In the genomic region with DNA sequence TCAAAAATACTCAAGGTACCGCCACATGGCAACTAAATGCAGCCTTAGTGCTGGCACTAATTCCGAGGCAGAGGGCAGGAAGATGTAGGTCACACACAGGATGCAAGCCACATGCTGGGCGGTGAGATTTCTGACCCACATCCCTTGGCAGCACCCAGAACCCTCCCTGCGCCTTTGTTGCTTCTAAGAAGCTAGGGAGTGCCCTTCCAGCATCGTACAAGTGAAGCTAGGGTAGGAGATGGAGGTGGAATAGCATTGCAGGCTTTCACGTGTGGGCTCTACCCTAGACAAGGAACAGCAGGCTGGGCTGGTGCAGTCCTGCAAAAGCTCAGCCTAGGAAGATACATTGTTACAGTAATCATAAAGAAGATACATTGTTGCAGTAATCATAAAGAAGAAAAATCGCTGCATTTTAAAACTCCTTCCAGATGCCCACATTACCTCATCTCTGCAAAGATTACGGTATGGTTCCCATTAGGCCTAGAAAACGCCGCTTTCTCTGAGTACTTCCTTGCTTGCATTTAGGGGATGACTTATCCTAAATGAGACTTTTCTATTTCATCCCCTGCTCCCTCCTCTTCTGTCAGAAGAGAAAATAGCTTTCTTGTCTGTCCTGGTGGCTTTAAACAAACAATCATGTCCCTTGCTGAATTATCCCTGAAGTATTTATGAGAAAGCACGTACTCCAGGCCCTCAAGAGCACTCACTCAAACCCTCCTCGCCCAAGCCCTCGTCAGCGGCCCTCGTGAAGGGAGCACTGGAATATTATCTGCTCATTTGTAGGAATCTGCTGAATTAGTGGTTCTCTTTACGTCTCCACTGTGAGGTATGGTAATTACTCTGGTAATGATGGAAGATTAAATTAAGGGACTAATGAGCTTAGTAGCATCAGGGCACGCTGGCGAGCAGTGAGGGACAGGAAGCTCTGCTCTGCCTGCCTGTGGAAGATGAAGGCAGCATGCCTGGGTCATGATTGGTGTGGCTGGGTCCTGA, we compare ENCODE assay signal across 10 mouse cellular contexts.
DNase-seq lines count a peak whose midpoint lies in the region; ATAC-seq lines count a peak whose summit lies in the region.
"Had no signal": no experiment of that assay in that cellular context is flagged by ENCODE, and none has a peak within 500 bp of the region (broad histone marks: within the 10 kb centered on the region; RNA-seq: fewer than 3 reads in every experiment).

No protein-coding gene starts in this region.

- peak; percentile 69 for ATAC-seq in midbrain, embryonic 13.5 days
- no peak for ATAC-seq in midbrain, embryonic 11.5 days (ENCODE audit: low FRiP score)
- ATAC-seq in limb, embryonic 11.5 days (ENCODE audit: insufficient number of reproducible peaks, low FRiP score, low TSS enrichment, low read depth), result no peak
- ATAC-seq: liver, postnatal 0 days had no signal

- H3K4me1 ChIP-seq in midbrain, embryonic 13.5 days (replicated peaks), result peaks cover 7% of the 10 kb centered on the region
- H3K4me1 ChIP-seq in midbrain, embryonic 11.5 days (ENCODE audit: control insufficient read depth, insufficient read depth, low read length), result no peaks in the 10 kb centered on the region
- peaks cover 3% of the 10 kb centered on the region; the same call in 1 of the 2 replicates for H3K4me1 ChIP-seq in limb, embryonic 11.5 days (ENCODE audit: control insufficient read depth, insufficient read depth, low read length)

- no peaks in the 10 kb centered on the region for H3K9me3 ChIP-seq in midbrain, embryonic 13.5 days
- no peaks in the 10 kb centered on the region for H3K9me3 ChIP-seq in midbrain, embryonic 11.5 days (ENCODE audit: control insufficient read depth, low read length)
- no peaks in the 10 kb centered on the region for H3K9me3 ChIP-seq in limb, embryonic 11.5 days (ENCODE audit: control insufficient read depth, low read length)

- peak overlapping the region; percentile 2; the same call in 1 of the 2 replicates for H3K27ac ChIP-seq in midbrain, embryonic 13.5 days
- no peak overlapping the region; the same call in 1 of the 2 replicates for H3K27ac ChIP-seq in midbrain, embryonic 11.5 days (ENCODE audit: low read depth, low read length)
- H3K27ac ChIP-seq in limb, embryonic 11.5 days (replicated peaks; ENCODE audit: low read depth, low read length), result peak overlapping the region; percentile 1; the same call in 1 of the 2 replicates

- DNase-seq in midbrain, embryonic 11.5 days (ENCODE audit: low spot score, missing footprints), result no peak
- peak; percentile 83 to 85 for DNase-seq in cerebellum, postnatal 14 days
- no peak for DNase-seq in limb, embryonic 11.5 days (ENCODE audit: low spot score)
- DNase-seq in thymus, postnatal 0 days (ENCODE audit: low spot score), result peak; percentile 36
- no peak for DNase-seq in urinary bladder, postnatal 36 days (ENCODE audit: low spot score in 2 of 2)
- no peak for DNase-seq in urinary bladder, postnatal 10 days (ENCODE audit: low spot score)
- no peak for DNase-seq in frontal cortex, postnatal 25 days (ENCODE audit: low spot score in 2 of 2)
- DNase-seq: liver, postnatal 0 days had no signal

- H3K4me2 ChIP-seq in midbrain, embryonic 13.5 days (replicated peaks), result no peak overlapping the region
- H3K4me2 ChIP-seq in midbrain, embryonic 11.5 days, result no peak overlapping the region
- no peak overlapping the region for H3K4me2 ChIP-seq in limb, embryonic 11.5 days (ENCODE audit: low read depth, severe bottlenecking)

- H3K4me3 ChIP-seq in midbrain, embryonic 13.5 days (replicated peaks), result no peak overlapping the region
- no peak overlapping the region for H3K4me3 ChIP-seq in midbrain, embryonic 11.5 days (ENCODE audit: low read depth, low read length)
- H3K4me3 ChIP-seq in limb, embryonic 11.5 days (ENCODE audit: low read depth, low read length), result no peak overlapping the region

- WGBS in midbrain, embryonic 13.5 days, result 61% methylated on average over 18 of the region's 18 CpGs
- WGBS in midbrain, embryonic 11.5 days, result 76% methylated on average over 18 of the region's 18 CpGs
- 57% methylated on average over 18 of the region's 18 CpGs for WGBS in limb, embryonic 11.5 days

- peaks cover 11% of the 10 kb centered on the region for H3K36me3 ChIP-seq in midbrain, embryonic 13.5 days
- no peaks in the 10 kb centered on the region for H3K36me3 ChIP-seq in midbrain, embryonic 11.5 days (ENCODE audit: control insufficient read depth, insufficient read depth, low read length)
- no peaks in the 10 kb centered on the region for H3K36me3 ChIP-seq in limb, embryonic 11.5 days (ENCODE audit: control insufficient read depth, insufficient read depth, low read length)
- H3K36me3 ChIP-seq: G1E had no signal

- H3K27me3 ChIP-seq in midbrain, embryonic 13.5 days, result peaks cover 11% of the 10 kb centered on the region; the same call in 1 of the 2 replicates
- H3K27me3 ChIP-seq in midbrain, embryonic 11.5 days (ENCODE audit: control insufficient read depth, insufficient read depth, low read length), result no peaks in the 10 kb centered on the region
- no peaks in the 10 kb centered on the region for H3K27me3 ChIP-seq in limb, embryonic 11.5 days (ENCODE audit: control insufficient read depth, insufficient read depth, low read length)

- H3K9ac ChIP-seq in midbrain, embryonic 13.5 days (replicated peaks), result no peak overlapping the region
- H3K9ac ChIP-seq in midbrain, embryonic 11.5 days (ENCODE audit: low read length), result no peak overlapping the region
- H3K9ac ChIP-seq in limb, embryonic 11.5 days (ENCODE audit: low read length), result no peak overlapping the region
- H3K9ac ChIP-seq: liver, postnatal 0 days had no signal

Comparison
In these comparisons a context has a peak if more than half of its experiments do, and no peak if none do; other contexts are left out.
1. DNase-seq: peak in cerebellum, postnatal 14 days (2 of 2) and thymus, postnatal 0 days (single experiment); none in midbrain, embryonic 11.5 days (single experiment), limb, embryonic 11.5 days (single experiment), urinary bladder, postnatal 36 days (0 of 2), urinary bladder, postnatal 10 days (single experiment) and frontal cortex, postnatal 25 days (0 of 2).